Mouse (Mus musculus) left cerebral cortex, postnatal 10 days (tissue): Measurements from ENCODE around the gene Vav1. TPM values are rescaled to one million over a fixed set of nuclear protein-coding genes. Genes with fewer than 3 reads are reported as not detected.

Experiments
- DNase-seq, 2 experiments: peaks; one replicate each; pipeline ENCODE4 v3.0.0; 2021 to 2022; ENCODE audit warnings: low spot score in 2 of 2, mixed read lengths in 1 of 2; ENCODE audit errors: extremely low spot score in 1 of 2
- intact Hi-C: fragments of 180-260 bp; cut with DNase I; formaldehyde crosslinking; loops from one replicate; pipeline ENCODE4 v1.15.1; 2025
- total RNA-seq, 2 experiments: library from RNA; stranded (reverse); gene quantifications; 2 replicates each; pipeline ENCODE4 v1.2.3; 2021

Vav1 gene
- 1 to 10 TPM; 3.6 to 4.3 TPM for total RNA-seq

DNA sequence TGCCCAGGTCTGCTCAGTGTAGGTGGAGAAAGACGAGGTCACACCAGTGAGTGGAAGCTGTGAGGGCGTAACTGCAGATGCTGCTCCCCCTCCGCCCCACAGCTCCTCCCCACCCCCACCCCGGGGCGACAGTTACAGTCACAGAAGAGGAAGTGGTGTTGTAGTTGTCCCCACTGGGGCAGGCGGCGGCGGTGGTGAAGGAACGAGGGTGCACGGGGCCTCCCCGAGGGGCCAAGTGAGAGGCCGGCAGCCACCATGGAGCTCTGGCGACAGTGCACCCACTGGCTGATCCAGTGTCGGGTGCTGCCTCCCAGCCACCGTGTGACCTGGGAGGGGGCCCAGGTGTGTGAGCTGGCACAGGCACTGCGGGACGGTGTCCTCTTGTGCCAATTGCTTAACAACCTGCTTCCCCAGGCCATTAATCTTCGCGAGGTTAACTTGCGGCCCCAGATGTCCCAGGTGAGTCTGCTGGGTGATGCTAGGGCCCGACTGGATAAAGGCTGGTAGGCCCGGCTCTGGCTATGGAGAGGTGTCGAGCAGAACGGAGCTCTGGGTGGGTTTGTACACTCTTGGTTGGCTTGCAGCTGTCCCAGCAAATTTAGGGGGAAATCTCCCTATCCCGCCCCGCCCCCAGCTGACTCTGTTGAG, at the start of gene Vav1:
Vav1 (plus strand) TSS at position 158 of the 648 bp plus-strand sequence.
- DNase-seq, result peak in 1 of 2 experiments; percentile 68
- intact Hi-C loops, result no loop called here

DNA sequence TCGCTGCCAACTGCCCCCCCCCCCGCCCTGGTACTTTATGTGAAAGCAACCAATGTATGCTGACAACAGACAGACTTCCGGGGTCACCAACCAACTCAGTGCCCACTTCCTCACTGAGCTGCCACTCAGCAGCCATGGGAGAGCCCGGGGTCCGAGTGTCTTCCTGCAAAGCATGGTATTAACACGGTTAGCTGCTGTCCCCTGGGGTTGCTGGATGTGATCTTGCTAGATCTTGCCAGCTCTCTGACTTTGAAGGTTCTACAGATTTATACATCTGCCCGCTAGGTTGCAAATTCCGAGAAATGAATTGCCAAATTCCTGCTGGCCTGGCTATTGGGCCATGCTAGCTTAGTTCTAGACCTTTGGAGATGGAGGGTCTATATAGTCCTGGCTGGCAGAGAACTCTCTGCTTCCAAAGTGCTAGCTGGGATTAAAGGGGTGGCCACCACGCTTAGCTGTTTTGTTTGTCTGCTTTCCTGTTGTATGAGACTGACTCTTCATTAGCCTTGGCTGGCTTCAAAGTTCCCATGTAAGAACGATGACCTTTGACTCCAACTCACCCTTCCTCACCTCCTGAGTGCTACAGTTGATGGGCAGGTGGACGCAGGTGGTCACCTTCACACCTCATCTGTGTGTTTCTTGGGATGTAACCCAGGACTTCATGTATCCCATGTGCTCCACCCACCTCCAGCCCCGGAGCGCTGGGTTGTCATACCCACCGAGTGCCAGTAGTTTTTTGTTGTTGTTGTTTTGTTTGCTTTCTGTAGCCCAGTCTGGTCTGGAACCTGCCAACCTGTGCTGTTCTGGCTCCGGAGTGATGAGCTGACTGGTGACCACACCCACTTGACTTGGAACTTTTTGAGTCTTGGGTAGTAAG, 48.8 kb upstream of the Vav1 start:
- intact Hi-C loops, result no loop called here
- DNase-seq, result no peak

DNA sequence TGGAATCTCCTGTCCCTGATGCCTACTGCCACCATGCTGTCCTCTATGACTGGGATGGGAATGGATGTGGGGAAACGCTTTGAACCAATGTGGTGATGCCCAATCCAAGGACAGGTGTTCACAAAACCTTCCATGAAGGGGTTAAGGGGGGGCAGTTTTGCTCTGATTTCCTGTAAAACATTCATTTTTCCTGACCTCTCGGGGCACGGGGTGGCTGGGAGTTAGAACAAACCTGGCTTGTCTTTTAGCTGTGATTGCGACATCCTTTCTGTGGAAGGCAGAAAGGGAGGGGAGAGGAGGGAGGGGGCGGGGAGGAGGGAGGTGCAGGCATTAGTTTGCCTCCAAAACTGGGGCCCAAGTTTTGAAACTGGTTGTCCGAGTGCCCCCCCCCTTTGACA, 48.2 kb upstream of the Vav1 start:
- intact Hi-C loops, result no loop called here
- DNase-seq, result no peak

DNA sequence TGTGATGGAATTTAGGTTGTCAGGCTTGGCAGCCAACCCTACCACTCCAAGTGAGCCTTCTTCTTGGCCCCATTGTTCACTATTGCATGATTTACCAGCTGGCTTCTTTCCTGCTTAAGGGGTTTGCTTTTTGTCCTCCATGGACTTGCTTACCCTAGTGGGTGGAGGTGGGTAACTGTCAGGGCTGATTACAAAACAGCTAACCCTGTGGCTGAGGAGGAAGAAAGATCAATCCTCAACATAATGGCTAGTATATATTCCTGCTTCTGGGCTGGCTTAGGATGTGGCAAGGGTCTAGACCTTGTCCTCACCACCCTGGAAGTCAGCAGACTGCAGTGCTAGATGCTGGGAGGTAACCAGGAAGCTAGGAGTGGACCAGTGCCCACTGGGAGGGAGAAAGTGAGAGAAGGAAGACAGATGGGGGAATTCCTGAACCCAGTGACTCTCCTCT, 47.6 kb upstream of the Vav1 start:
- intact Hi-C loops, result no loop called here
- no peak for DNase-seq

DNA sequence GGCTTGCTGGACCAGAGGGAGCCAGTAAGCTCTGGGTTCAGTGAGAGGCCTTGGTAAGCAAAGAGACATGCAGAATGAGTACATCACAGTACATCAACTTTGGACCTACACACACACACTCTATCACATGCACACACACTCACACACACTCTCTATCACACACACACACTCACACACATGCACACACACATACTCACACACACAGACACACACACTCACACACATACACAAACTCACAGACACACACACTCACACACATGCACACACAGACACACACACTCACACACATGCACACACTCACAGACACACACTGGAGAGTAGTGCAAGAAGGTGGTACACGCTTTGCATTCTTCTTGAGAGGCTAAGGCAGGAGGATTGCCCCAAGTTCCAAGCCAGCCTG, 46.7 kb upstream of the Vav1 start:
- no peak for DNase-seq
- intact Hi-C loops, result no loop called here

DNA sequence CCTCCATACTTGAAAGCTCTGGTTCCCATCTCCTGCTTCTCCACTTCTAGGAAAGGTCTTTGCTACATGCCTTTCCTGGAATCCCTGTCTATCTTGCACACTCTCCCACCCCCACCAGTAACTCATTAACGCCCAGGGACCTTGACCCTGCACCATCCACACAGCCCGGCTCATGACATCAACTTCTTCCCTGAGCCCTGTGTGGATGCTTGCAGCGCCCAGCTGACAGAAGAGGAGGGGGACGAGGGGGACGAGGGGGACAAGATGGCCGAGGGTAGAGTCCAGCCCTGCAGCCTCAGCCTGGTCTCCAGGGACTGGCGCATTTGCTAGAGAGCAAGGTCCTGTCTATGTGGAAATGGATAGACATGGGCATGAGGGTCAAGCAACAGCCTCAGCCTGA, 45.9 kb upstream of the Vav1 start:
- no peak for DNase-seq
- intact Hi-C loops, result no loop called here

DNA sequence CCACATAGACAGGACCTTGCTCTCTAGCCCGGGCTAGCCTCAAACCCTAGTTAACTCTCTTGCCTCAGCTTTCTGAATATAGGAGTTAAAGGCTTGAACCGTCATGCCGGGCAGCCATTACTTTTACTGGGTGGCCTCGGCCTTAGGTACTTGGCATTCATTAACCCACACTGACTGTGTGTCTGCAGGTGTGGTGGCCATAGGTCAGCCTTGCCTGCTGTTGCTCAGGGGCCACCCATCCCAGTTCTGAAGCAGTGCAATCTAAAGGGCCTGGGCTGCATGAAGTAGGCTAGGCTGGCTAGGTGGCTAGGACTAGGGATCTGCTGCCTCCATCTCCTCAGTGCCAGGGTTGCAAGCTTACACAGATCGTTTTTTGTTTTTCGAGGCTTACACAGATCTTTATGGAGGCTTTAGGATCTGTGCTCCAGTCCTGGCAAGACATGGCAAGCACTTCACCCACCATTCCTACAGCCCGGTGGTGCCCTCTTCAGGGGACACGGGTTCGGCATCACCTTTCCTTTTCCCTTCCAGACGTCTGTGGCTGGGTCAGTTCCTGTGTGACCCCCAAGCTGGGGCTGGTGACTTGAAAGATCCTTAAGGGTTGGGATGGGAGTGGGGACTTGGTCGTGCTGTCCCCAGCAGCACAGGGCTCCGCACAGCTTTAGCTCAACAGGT, 44.5 kb upstream of the Vav1 start:
- intact Hi-C loops, result no loop called here
- no peak for DNase-seq

DNA sequence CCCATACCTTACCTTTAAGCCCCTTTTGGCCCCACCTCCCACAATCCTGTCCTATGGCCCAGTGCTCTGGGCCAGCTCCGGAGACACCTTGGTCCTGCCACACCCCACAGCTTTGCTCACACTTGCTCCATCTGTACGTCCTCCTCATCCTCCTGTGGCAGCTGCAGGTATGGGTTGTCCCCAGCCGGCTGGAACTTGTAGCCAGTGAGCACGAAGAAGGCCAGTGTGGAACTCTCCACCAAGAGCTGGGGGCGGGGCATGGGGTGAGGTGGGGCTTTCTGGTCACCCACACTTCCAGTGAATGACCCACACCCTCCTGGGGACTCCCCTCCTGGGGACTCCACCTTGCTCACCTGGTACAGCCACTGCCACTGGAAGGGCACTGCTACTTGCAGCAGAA, 43.1 kb upstream of the Vav1 start:
- DNase-seq, result no peak
- intact Hi-C loops, result no loop called here

DNA sequence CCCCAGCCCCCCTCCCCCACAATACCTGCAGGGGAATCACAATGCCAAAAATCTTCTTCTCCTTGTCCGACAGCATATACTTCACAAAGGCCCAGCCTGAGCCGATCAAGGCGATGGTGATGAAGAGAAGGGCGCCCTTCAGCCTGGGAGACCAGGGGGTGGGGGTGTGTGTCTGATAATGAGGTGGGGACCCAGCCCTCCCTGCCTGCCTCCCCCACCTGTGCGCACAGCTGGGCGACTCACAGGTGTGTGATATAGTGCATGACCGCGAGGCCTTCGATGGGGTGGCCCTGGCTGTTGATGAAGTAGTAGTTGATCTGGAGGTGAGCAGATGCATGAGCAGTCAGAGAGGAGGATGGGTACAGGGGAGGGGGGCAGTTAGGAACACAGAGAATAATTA, 41.7 kb upstream of the Vav1 start:
- intact Hi-C loops, result no loop called here
- no peak for DNase-seq

DNA sequence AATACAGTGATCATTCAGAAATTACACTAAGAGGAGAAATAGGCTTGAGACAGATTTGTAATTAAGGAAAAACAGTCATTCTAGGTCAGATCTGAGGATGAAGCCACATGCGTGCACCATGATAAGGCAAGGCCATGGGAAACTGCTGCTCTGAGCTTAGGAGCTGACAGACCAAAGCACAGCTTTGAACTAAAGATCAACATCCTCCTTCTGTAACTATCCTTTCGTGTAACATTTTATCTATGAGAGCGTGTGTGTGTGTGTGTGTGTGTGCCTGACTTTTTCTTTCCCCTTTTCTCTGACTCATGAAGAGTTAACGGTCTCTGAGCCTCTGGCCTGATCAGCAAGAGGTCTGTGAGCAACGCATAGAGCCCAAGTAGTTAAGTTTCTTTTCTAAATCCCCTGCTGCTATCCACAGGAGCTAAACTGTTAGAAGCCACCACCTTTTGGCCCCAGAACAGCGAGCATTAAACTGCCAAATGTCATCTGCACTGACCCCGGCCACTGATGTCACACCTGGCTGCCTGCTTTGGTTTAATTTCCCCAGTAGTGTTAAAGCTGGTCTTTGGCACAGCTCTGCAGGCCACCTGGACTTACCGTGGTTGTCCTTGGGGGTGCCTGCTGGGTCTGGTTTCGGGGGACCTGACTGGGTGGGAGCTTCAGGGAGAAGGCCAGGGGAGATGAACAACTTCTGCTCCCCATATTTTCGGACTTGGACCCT, 35.1 kb upstream of the Vav1 start:
- intact Hi-C loops, result no loop called here
- DNase-seq, result peak in 1 of 2 experiments; percentile 15

DNA sequence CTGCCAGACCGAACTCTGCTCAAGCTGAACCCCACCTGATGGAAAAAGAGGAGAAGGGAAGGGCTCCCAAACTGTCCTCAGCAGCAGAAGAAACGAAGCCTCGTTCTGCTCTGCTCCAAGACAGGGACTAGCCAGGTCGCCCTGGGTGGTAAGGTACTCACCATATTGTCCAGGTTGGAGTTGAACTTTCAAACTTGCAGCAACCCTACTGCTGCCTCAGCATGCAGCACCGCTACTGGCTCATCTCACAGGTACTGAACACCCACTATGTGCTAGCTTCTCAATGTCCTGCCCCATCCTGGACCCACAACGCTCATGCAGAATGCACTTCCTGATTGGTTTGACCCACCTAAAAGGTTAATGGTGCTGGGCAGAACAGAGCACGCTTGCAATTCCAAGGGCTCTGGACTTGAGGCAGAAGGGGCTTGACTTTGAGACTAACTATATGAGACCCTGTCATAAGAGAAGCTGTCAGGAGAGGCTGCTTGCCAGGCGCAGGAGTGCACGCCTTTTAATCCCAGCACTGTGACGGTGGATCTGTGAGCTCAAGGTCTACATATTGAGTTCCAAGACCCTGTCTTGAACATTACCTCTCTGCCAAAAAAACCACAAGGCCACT, 33.5 kb upstream of the Vav1 start:
- peak in 1 of 2 experiments; percentile 13 for DNase-seq
- intact Hi-C loops, result no loop called here

DNA sequence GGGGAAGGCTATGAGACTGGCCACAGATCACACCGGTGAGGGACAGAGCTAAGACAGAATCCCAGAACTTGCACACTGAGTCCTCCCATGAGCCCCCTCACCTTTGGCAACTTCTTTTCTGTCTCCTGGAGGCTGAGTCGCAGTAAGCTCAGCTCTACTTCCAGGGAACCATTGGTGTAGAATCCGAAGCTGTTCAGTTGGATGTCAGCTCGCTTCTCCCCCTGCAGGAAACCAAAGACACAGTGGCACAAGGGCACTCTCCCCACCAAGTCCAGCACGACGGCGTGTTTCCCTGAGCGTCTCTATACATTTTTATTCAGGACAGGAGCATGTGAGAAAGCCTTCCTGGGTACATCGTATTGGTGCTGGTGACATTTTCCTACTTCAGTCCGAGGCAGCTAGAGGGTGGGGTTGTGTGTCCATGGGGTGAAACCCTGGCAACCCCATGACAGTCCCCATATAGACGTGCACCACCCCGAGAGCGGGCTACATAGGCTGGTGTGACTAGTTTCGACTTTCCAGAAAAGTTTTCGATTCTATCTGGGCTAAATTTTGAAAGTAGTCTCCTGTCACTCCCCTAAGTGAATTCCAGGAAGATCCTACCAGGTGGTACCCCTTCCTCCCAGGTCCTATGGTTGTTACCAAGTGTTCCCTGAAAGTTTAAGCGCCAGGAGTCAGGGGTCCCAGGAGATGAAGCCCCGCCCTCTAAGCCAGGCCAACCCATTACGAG, 32.1 kb upstream of the Vav1 start:
- peak in 1 of 2 experiments; percentile 19 for DNase-seq

DNA sequence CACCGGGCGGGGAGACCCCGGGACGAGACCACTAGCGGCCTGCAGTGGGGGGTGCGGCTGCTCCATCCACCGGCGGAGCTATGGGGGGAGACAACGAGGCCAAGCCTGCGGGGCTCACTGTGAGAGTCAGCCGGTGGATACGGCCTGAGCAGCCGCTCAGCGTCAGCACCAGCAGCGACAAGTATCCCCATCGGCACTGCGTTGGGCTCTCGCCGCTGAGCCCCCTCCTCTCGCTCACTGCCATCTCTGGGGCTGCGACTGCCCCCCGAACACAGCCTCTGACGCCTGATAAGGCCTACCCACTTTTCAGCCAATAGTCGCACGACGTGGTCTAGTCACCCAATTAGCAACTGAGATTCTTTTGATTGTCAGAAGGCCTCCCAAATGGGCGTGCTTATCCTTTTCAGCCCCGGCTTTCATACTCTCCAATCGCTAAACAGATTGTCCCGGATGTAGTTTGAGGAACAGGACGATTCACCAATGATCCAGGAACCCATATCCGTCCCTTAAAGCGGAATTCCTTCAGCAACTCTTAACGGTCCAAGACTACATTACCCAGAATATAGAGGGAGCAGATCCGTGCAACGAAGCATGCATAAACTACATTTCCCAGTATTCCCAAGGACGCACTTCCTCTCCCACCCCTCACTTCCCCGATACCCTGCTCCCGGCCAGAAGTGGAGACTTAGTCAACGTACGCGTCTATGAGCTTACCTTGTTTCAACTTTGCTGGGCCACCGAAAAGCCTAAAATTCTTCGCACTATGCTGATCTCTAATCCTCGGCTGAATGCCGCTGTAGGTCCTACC, 31.3 kb upstream of the Vav1 start:
- intact Hi-C loops, result no loop called here
- peak; percentile 93 to 99 for DNase-seq

More for the DNA sequence above, 32.1 kb upstream of the Vav1 start:
- intact Hi-C loops, result no loop called here

DNA sequence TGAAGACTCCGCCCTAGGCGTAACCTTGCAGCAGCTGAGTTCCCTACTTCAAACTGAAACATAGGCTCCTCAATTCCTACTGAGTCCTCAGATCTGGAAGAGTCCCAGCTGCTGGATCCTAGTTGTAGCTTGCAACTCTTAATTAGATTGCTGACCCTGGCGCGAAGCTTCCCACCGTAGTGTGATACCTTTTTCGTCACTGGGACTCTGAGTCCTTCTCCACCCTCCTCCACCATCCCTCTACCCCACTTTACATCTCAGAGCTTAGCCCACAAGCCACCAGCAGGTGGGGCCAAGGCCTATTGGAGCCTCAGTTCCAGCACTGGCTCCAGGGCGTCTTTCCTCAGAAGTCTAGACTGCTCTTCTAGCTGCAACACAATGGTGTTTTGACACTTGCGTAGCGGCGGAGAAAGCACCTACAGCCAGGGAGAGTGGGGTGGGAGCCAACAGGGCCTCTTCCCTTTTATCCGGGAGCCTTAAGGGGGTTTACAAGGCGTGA, 30.6 kb upstream of the Vav1 start, which contains the start of gene Gpr108:
Gpr108 (minus strand) TSS at position 246 of the 499 bp plus-strand sequence.
- DNase-seq, result peak; percentile 82 to 91
- intact Hi-C loops, result no loop called here

DNA sequence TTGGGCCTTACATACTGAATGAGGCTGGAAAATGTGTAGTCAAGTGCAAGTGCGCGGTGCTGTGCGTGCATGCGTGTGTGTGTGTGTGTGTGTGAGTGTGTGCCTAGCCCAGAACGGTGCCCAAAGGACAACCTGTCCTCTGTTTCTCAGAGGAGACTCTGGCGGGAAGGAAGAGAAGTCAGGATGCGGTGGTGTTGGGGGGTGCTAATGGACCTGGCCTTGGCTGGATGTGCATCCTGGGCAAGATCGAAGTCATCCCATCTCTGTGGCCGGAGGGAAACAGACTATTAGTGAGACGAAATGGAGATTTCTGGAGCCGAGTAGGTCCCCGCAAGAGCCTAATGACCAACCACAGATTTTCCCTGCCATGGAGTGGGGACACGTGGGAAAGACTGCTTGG, 30.1 kb upstream of the Vav1 start:
- no peak for DNase-seq
- intact Hi-C loops, result loop anchor here (1.0 kb wide), 1 partner anchor 87 kb away; no protein-coding TSS in a partner anchor

DNA sequence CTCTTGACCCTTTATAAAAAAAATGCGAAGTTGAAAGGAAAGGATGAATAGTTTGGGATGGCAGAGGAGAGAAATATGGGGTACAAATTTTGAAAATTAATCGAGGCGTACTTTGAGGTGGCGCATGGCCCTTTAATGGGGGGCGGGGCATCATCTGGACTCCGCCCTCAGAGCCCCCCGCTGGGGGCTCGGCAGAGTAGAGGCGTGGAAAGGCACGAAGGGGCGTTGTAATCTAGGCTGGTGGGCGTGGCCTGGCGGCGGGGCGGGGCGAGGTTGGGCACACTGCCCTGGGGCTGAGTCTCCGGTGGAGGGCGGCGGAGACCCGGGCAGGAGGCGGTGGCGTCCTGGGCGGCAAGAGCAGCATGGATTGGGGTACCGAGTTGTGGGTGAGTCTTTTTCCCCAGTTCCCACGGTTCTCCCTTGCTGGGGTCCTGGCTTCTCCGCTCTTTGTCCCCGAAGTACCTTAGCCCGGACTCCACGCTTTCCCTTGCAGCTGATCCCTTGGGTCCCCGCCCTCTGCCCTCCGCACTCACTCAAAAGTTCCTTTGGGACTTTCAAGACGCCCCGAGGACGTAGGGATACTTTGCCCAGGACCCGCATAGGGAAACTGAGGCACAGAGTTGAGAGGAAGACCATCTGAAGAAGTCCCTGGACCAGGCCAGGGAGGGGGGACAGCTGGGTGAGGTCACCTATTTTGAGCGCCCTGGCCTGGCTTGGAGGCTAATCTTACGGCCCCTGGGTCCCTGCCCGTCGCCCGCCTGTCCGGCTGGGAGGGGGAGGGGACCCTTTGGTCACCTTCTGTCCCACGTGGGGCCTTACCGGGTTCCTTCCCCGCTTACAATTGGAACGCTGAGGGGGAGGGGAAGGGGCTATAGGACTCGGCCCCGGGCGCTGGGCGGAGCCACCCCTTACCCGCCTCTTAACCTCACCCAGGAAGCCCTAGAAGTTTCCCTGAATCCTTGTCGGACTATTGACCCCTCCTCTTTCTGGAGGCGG, 29.4 kb upstream of the Vav1 start, which contains the start of gene Trip10:
Trip10 (plus strand) TSS at position 270 of the 996 bp plus-strand sequence.
- intact Hi-C loops, result loop anchor here (1.0 kb wide), 1 partner anchor 86 kb away; no protein-coding TSS in a partner anchor
- DNase-seq, result peak; percentile 83 to 93
